Mouse (Mus musculus) embryo, embryonic 10.5 days (tissue): ENCODE measurements around the gene Ybey.
A peak's percentile ranks its signal among the peaks of the same experiment; 100 is the strongest.

Experiments
- DNase-seq: peaks from one replicate; pipeline ENCODE4 v3.0.0-alpha.2; 2015; ENCODE audit warnings: low spot score

Gene Ybey

GRCm38 (mm10) chr10:76468203-76469162, at the start of gene Ybey, which contains the start of gene Mcm3ap:
Gene Ybey (minus strand): TSS chr10:76469114.
Gene Mcm3ap (plus strand): TSS chr10:76468927.
- DNase-seq, result peak; percentile 96

GRCm38 (mm10) chr10:76512965-76513583, 44.2 kb upstream of the Ybey start:
- DNase-seq, result peak; percentile 85

- no peak for DNase-seq
Observed at GRCm38 (mm10) chr10:76505865-76506264, 37.0 kb upstream of the Ybey start.

GRCm38 (mm10) chr10:76504271-76504943, 35.5 kb upstream of the Ybey start:
- no peak for DNase-seq

GRCm38 (mm10) chr10:76497522-76497921, 28.6 kb upstream of the Ybey start:
- no peak for DNase-seq

GRCm38 (mm10) chr10:76496366-76496765, 27.5 kb upstream of the Ybey start:
- no peak for DNase-seq

- DNase-seq, result no peak
Observed at GRCm38 (mm10) chr10:76495501-76495900, 26.6 kb upstream of the Ybey start.

GRCm38 (mm10) chr10:76493527-76493926, 24.6 kb upstream of the Ybey start:
- no peak for DNase-seq

- DNase-seq, result no peak
Observed at GRCm38 (mm10) chr10:76489205-76489604, 20.3 kb upstream of the Ybey start.

- no peak for DNase-seq
Observed at GRCm38 (mm10) chr10:76488265-76488664, 19.4 kb upstream of the Ybey start.

- no peak for DNase-seq
Observed at GRCm38 (mm10) chr10:76486302-76486701, 17.4 kb upstream of the Ybey start.

- DNase-seq, result no peak
Observed at GRCm38 (mm10) chr10:76481480-76481879, 12.6 kb upstream of the Ybey start.

- DNase-seq, result no peak
Observed at GRCm38 (mm10) chr10:76480851-76481250, 11.9 kb upstream of the Ybey start.

GRCm38 (mm10) chr10:76473759-76474158, 4.8 kb upstream of the Ybey start:
- DNase-seq, result no peak

GRCm38 (mm10) chr10:76462721-76463120, 6.2 kb downstream of the Ybey start:
- no peak for DNase-seq

GRCm38 (mm10) chr10:76462312-76462711, 6.6 kb downstream of the Ybey start:
- no peak for DNase-seq

- no peak for DNase-seq
Observed at GRCm38 (mm10) chr10:76461255-76461654, 7.7 kb downstream of the Ybey start.

GRCm38 (mm10) chr10:76455289-76455688, 13.6 kb downstream of the Ybey start:
- peak; percentile 75 for DNase-seq

GRCm38 (mm10) chr10:76448851-76449250, 20.1 kb downstream of the Ybey start, which contains the start of gene 2610028H24Rik:
Gene 2610028H24Rik (plus strand): TSS chr10:76449081.
- DNase-seq, result no peak

- DNase-seq, result no peak
Observed at GRCm38 (mm10) chr10:76447406-76448229, 21.3 kb downstream of the Ybey start.

- DNase-seq, result no peak
Observed at GRCm38 (mm10) chr10:76445996-76446681, 22.8 kb downstream of the Ybey start.
